Mouse (Mus musculus): ENCODE measurements at regions not wholly inside any gene's neighbourhood (a gene's known extent, or its start where the extent isn't known, plus 50 kb on each side); places are given as distances from the start of the nearest gene placed in this dataset.

DNA sequence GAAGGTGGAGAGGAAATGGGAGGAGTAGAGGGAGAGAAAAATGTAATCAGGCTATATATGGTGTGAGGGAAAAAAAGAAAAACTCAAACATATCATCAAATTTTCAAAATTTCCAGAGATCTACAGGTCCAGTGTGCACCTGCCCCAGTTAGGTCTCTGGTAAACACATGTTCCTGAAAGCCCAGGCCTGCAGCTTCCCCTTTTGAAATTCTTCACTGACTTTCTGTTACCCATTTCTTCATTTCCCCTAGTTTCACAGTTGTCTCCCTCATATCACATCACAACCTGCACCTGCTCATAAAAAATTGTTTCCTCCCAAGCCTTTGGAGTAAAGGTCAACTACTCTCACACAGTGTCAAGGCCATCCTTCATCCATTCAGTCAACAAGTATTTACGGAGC lies 236.9 kb upstream of the Ldb2 start:
- no peak for DNase-seq (ENCODE audit: low read depth, low spot score)

DNA sequence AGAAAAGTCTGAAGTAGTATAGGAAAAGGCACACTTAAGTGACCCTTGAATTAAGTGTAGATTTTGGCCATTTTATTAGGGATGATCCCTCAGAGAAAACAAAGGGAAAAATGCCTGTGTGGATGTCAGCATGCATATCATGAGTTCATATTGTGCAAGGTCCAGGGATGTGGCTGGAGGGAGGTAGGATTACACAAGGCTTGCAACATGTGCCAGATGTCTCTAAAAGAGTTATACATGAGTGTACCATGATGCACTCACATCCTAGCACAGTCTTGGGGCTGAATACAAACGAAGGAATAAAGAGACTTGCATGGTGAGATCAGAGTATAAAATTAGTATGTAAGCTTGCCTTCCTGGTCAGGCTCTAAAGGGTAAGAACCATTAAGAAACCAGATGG lies 233.7 kb upstream of the Ldb2 start:
- DNase-seq (ENCODE audit: low read depth, low spot score), result no peak

DNA sequence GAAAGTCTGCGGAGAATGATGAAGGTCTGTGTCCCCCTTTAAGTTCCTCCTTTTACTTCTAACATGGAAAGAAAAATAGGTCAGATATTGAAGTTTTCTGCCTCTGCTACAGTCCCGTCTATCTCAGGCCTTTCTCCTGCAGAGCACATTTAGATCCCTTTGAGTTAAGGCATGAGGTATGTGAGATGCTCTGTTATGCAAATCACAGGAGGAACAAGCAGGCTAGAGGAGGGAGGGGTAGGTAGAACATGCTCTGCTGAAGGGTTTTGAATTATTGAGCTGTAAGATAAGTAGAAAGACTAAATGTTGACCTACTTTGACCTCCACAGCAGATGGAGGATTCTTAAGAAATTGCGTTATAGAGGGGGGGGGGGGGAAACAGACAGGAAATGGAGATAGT lies 228.4 kb upstream of the Ldb2 start:
- DNase-seq (ENCODE audit: low read depth, low spot score), result no peak

DNA sequence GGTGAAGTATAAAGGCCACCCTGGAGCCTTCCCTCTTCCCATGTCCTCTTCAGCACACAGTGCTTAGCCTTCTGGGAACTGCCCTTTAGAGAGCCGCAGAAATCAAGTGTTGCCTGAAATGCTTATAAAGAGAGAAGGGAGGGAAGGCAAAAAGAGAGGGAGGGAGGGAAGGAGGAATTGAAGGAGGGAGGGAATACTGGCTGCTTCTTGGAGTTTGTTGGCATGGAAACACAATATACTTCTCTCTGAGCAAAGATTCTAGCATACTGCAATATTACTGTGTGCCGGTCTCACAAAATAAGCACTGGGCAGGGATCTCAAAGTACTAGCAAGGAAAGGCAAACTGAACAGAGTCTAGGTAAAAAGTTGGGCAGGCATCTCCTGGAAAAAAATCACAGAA lies 225.9 kb upstream of the Ldb2 start:
- DNase-seq (ENCODE audit: low read depth, low spot score), result peak; percentile 26

DNA sequence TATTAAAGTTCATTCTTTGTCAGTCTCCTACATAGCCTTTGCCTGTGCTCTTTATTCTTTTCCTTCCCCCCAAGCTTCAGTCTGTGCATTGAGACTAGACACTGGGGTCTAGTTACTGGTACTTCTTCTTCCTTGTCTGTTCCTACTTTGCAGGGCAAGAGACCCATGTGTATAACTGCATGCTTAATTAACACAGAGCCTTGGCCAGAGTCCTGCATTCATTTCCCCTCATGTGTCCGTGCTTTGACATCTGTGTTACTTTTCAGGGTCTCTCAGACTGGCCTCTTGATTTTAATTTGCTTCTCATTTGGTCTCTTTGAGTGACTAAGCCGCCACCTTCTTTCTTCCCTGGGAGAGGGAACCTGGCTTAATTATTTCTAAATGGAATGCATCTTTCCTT lies 208.4 kb upstream of the Ldb2 start:
- DNase-seq (ENCODE audit: low read depth, low spot score), result no peak

DNA sequence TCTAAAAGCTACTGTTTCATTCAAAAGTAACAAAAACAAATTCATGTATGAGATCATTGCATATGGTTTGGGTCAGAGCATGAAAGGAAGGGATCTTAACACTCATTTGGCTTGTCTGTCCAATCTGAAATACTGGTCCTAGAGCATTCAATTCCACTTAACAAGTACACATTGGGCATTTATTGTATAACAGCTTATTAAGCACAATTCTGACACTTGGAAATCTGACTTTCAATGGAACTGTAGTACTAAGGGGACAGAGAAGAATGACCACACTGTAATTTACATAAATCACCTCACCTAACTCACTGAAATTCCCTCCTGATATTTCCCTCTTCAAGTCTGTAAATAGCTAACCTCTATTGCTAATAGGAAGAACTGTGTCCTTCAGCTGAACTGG lies 201.5 kb upstream of the Ldb2 start:
- DNase-seq (ENCODE audit: low read depth, low spot score), result no peak

DNA sequence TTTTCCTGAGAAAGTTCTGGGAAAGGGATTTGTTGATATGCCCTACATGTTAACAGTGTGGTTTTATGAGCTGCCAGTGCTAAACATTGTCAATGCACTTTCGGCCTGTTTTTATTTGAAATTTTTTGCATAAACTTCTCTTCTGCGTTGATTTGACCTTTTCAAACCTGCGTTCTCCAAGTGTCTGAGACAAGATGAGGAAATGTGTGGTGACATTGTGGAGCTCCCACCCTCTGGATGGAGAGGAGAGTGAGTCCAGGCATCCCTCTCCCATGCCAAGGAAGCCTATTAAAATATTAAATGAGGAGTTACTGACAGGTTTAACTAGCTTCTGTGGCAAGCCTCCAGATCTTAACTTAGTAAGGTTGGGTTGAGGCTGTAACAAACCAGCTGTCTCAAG lies 199.6 kb upstream of the Ldb2 start:
- no peak for DNase-seq (ENCODE audit: low read depth, low spot score)

DNA sequence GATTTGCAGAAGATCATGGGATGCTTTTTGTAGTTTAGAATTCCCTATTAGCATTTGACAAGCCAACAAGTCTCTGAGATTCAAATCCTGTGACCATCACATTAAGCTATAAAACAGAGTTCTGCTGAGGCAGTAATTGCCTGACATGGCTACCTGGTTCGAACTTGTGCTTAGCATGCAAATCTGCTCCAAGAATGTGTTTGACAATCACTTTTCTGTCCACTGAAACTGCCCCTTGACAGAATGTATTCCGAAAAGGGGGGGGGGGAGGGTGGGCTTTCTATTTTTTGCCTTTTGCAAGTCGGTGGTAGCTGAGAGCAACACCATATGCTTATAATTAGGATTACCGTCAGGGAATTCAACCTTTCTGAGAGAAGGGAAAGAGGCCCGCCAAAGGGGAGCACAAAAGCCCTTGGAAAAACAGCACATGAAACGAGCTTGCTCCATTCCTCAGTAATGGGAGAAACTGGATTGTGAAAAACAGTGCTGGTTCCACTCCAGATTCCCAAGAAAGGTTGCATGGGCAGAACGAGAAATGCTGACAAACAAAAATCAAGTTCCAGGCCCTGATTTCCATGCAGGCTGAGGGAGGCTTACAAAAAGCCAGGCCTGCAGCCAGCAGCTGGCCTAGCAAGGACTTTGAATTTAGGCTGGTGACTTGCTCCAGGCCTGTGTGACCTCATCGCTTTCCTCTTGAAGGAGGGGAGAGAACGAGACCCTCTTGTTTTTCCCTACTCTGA lies 176.1 kb upstream of the Ldb2 start:
- no peak for DNase-seq (ENCODE audit: low read depth, low spot score)

DNA sequence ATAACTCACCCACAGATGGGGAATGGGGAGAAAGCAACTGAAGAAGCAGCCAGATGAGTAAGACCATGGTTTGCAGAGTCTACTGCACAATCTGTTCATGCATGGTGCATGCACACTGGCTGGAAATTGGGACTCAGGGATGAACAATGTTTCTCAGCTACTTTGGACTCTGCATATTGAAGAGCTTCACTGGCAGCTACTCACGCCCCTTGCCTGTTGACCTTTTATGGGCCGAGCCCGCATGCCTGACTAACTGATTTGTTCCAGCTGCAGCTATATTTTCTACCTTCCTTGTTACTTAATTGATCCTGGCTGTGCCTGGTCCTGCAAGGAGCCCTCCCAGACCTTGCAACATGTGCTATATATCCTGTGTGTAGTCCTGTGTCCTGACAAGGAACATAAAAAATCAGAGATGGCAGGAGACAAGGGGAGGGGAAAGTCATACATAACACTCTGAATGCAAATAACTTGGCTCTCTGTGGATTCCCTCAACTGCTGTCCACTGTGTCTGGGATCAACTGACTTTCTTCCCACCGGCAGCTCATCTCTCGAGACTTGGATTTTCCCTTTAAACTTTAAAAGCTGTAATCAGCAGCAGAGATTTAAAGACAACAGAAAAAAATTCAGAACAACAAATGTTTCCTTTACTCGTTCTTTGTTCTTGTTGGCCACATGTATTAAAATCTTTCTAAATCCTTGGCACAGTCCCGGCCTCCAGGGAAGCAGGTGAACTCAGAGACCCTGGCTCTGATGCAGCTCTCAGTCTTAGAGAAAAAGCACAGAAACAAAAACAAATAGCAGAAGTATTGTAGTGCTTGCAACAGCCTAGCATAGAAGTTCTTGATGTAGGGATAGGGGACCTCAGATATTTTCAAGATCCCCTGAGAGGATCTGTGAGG lies 143.8 kb upstream of the Ldb2 start:
- DNase-seq (ENCODE audit: low read depth, low spot score), result peak; percentile 13

DNA sequence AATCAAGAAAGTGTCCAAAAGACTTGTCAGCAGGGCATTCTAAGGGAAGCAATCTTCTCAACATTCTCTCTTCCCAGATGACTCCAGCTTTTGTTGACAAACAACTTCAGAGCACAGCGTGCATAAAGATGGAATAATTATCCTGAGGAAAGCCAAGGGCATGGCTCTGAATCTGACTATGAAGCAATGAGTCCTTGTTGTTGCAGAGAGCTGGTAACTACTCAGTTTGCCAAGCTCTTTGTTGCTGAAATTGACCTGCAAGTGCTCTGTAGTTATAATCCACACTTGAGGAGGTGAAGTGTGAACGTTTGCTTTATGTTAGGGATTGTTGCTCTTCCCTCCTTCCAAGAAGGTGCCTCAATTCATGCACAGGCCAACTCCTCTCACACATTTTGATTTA lies 143.1 kb upstream of the Ldb2 start:
- no peak for DNase-seq (ENCODE audit: low read depth, low spot score)

DNA sequence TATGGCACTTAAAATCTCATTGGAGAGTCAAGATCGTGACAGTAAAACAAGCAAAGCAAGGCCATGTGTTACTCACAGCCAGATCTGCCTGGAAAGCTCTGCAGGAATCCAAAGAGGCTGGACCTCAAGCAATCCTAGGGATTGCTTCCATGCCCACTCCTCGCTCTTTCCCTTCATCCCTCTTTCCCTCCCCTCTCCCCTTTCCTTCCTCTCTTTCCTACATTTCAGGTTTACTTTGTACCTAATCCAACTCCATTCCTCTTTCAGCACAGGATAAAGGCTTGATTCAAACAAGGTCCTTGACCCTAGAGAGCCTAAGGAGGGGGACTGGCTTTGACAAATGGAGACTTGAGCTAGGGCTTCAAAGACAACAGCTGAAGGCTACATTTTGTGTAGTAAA lies 126.0 kb upstream of the Ldb2 start:
- DNase-seq (ENCODE audit: low read depth, low spot score), result no peak

DNA sequence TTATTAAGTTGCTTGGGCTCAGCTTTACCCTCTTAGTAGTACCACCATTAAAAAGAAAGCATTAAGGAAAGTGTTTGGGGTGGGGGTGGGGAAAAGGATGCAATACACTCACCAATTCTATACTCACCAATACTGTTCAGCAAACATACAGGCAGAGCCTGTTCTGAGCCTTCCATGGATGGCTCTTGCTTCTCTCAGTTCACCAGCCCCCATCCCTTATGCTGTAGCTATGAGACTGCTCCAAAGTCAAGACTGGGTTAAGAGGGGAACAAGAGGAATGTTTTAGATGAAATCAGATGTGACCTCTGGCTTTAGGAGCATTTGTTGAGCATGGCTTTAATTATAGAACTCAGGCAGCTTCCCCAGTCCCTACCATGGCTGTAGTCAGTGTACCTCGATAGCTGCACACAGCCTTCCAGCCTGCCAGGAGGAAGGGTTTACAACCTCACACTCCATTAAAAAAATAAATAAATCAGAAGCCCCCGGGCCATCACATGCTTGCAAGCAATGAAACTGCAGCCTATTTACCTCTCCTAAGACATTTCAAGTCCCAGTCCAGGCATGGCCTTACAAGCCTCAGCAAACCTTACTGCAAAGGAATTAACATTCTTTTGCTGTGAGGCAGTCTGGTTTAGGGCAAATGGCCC lies 122.8 kb upstream of the Ldb2 start:
- DNase-seq (ENCODE audit: low read depth, low spot score), result no peak

DNA sequence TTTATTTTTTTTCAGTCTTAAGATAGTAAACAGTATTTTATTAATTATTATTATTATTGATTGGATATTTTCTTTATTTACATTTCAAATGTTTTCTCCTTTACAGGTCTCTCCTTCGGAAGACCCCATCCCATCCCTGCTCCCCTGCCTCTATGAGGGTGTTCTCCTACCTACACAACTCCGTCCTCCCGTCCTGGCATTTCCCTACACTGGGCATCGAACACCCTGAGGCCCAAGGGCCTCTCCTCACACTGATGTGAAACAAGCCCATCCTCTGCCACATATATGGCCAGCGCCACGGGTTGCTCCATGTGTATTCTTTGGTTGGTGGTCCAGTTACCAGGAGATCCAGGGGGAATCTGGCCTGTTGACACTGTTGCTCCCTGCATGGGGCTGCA lies 118.3 kb upstream of the Ldb2 start:
- no peak for DNase-seq (ENCODE audit: low read depth, low spot score)

DNA sequence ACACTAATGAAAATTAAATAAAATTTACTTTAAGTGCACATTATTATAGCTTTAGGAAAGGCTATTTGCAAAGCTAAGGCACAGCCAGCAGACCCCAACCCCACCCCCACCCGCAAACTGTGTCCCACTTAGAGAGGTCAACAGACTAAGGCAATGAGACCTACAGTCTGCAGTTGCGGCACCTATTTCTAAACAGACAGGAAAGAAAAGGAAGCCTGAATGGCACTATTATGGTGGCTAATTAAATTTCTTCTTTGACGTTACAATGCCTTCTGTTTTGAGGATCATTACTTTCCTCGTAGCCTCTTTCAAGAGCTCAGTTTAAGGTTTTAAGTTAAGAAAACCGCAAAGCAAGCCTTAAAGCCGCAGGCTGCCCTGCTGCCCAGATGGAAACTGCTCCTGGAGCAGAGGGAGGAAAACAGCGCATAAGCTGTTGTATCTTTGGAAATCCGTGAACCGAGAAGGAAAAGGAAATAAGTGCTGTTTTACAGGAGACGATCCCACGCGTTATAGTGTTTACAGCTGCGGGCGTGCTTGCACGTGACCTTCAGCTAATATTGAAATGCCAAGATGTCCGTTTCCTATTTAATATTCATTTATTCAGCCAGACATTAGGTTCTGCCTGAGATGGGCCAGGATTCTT lies 117.8 kb upstream of the Ldb2 start:
- DNase-seq (ENCODE audit: low read depth, low spot score), result no peak

DNA sequence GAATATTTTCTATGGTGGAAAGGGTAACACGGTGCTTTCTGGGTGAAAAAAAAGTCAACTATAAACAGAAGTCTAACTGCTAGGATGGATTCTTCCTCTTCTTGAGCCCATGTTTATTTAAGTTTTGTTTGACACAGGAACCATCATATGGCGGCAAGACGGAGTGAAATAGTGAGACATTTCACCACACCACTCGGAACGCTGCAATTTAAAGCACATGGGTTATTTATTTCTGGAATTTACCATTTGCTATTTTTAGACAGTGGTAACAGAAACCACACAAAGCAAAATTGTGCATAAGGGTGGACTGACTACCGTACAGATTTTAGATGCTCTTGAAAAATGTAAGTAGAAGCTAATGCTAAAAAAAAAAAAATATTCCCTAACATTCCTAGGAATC lies 103.1 kb upstream of the Ldb2 start:
- DNase-seq (ENCODE audit: low read depth, low spot score), result no peak

DNA sequence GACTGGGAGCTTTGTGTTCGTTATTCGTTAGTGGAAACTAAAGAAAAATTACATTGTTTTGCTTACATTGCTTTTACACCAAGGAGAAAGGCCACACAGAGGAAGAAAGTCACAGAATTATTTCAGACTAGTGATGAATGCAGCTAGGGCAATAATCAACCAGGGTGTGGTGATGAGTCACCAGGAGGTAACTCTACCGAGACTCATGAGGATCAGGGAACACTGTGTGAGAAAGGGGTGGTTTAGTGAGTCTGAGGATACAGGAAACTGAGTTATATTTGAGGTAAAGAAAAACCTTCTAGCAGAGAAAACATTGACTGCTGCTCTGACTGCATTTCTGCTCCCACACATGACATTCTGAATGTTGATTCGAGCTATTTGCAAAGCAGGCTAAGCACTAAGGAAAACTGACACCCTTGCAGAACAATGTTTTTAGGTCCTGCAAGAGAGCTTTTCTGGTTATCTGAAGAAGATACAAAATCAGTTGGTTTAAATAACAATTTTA lies 87.1 kb upstream of the Ldb2 start:
- DNase-seq (ENCODE audit: low read depth, low spot score), result no peak

DNA sequence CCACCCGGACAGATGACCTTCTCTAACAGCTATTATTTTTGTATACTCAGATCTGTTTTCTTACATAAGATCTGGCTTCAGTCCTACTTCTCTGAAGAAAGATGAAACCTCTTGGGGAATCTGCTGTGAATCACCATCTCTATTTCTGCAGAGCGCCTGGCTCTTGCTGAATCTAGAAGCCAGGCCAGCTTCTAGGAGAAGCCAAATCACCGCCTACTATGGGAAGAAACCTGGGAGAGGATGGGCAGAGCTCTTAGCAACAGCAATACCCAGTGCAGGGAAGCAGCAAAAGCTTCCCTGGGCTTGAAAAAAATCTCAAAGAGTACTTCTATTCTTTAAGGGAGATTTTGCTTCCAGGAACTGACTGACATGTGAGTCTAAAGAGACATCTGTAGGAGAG lies 77.5 kb upstream of the Ldb2 start:
- DNase-seq (ENCODE audit: low read depth, low spot score), result peak; percentile 96

DNA sequence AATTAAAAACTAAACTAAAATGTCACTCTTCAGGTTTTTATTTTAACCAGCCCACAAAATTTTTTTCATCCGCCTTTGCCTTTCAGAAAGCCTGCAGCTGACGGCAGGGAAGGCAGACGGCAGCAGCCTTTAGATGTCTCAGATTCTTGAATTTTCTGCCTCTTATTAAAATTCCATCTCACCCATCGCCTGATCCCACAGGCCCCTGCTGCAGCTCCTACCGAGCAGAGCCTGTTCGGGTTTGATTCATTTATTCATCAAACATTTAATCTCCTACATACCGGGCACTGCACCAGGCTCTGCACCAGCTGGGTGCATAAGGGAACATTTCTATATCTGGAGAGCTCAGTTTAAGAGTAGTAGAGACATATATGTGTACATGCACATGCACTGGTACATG lies 72.8 kb upstream of the Ldb2 start:
- no peak for DNase-seq (ENCODE audit: low read depth, low spot score)

DNA sequence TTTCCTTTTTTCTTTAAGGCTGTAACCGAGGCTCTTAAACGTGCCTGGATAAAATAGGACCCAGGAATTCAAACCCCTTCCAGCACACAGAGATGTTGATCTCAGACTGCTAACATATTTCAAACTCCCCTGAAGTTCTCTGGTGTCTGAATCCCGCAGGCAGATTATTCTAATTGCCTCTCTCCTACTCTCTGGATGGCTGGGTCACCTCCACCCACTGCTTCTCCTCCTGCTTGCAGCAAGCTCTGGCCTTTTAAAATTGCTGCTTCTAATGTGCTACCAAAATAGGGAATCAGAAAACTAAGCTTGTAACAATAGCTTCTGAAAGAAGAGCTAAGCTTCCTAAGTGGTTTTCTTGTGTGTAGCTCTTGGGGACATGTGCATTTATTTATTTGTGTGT lies 64.4 kb upstream of the Ldb2 start:
- DNase-seq (ENCODE audit: low read depth, low spot score), result no peak

DNA sequence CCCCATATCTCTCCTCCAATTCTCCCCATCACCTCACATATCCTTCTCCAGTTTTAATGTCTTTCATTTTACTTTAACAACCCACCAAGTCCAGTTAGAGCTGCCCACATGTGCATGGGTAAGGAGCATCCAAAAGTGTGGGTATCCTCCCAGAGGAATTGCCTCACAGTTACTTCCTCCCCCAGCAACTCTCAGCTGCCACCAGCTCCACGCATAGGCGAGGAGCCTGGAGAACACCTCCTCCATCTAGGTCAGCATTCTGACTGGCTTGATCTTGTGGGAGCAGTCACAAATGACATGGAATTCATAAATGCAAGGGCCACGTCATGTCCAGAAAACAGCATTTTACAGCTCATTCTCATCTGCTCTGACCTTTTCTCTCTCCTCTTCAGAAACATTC lies 63.9 kb upstream of the Ldb2 start:
- DNase-seq (ENCODE audit: low read depth, low spot score), result no peak

DNA sequence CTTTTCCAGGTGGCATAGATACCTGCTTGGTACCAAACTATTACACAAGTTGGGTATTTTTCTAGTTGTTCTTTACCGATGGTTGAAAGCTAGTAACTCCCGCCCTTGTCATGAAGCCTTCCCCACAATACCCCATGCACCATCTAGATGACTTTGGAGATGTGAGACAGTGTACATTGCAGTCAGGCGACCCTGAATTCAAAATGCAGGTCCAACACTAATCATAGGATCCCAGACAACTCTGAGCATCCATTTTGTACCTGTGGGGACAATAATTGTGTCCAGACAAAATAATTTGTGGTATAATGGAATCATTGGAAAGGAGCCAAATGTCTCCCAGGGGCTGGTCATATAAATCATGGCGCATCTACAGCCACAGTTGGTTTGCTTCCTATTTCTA lies 54.7 kb upstream of the Ldb2 start:
- no peak for DNase-seq (ENCODE audit: low read depth, low spot score)
